Mouse (Mus musculus) hindlimb bud, embryonic 11.5 days (tissue): ENCODE measurements around the gene Ftl1-ps1.

Experiments used
- DNase-seq: peaks from one replicate; pipeline ENCODE4 v3.0.0-alpha.2; 2012; ENCODE audit warnings: low read depth, low spot score; ENCODE audit errors: extremely low spot score

Gene Ftl1-ps1

DNA sequence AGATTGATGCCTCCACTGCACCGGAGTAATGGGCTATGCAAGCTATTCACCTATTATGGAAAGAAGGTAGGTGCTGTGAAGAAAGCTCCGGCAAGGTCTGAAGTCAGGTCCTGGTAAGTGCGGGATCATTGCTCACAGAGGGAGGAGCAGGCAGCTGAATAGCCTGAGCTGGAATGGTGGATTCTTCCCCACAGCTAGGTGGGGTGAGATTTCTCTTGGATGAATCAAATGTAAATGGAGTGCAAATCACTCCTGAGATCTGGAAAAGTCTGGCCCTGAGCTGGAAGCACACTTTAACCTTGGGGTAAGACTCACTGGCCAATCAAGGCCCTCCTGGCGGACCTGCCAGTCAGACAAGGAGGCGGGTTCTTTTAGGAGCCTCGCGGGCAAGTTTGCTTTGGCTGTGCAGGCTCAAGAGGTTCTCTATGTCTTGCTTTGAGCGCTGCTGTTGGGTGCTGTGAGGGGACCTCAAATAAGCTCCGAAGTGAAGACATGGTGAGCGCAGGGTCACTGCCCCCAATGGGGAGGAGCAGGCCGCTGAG, at the start of gene Ftl1-ps1:
Gene Ftl1-ps1, plus strand, starts transcription at position 397 of the 542 bp plus-strand sequence.
- no peak for DNase-seq

DNA sequence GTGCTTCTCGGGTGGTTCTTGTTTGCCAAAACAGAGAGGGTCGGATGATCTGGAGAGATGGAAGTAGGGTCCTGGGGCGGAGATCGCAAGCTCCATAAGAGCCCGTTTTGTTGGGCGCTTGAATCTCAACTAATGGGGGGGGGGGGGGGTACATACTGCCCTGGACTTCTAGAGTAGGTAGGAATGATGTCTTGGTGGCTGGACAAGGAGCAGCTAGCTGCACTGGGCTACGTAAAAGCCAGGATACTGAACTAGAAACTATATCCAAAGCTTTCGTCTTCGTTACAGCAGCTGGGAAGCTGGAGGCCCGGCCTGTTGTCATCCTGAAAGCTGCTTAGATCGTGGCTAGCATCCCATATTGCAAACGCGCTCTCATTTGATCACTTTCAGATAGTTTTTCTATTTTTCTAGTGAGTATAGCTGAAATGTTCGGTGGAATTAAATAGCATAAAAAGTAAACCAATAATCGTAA, 49.0 kb upstream of the Ftl1-ps1 start:
- DNase-seq: no peak

DNA sequence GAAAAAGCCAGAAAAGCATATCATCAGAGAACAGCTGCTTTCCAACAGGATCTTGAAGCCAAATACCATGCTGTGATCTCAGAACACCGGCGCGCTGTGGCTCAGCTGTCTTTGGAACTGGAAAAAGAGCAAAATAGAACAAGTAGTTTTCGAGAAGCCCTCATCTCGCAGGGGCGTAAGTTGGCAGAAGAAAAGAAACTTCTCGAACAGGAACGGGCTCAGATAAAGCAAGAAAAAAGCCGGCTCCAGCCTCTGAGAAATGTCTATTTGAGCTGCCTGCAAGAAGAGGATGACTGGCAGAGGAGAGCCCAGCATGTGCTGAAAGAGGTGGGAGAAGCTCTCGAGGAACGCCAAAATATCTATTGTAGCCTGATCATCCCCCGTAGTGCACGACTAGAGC, 43.0 kb upstream of the Ftl1-ps1 start:
- DNase-seq: no peak

DNA sequence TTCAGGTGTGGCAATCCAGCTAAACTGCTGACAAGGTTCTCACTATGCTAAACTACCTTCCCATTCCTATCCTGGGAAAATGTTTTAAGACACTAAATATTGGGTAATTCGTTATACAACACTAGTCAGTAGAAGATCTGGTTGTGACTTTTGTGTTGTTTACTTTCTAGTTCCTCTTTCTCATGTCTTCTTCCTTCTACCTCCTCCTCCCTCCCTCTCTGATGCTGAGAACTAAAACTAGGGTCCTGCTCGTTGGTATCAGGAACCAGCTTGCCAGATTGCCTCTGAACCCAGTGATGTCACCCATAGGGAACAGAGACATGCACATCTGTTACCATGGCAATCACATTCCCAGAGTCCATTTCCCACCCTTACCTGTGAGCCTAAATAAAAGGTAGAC, 37.3 kb upstream of the Ftl1-ps1 start:
- DNase-seq: no peak

DNA sequence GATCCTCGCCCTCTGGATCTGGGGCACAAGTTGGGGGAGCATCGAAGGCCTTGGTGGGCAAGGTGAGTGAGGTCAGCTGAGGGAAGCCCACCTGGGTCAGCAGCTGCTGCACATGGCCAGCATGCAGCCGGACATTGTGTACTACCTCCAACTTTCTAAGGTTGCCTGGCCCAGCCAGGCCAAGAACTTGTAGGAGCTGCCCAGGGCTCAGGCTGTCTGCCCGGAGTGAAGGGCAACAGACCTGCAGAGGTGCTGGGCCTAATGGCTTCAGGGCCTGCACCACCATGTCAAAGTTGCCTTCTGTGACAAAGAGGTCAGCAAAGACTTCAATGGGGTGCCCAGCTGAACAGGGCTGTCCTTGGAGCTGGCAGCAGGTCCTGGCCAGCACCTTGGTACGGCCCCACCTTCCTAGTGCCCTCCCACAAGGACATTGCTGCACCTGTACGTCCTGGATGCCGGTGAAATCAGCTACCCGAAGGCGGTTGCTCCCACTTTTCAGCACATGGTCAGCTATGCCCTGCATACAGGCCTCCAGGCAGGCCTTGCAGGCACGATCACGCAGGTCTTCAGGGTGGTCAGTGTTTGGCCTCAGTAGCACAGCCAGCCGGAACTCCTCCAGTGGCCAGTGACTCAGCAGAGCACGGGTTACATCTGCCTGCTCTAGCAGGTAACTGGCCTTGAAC, 36.2 kb upstream of the Ftl1-ps1 start:
- DNase-seq: no peak

DNA sequence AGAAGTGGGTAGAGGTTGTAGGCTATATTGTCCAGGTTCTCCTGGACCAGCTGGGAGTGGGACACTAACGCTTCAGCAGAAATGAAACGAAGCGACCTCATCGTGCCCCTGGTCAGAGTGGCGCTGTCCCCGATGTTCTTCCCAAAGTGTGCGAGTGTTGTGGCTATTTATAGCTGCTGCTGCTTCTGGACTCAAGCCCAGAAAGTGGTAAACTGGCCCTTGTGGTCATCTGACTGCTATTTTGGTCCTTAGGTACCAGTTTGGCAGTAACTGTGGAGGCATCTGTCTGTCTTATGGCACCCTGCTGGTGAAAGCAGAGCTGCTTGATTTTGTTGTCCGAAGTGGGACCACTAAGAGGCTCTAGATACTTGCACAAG, 35.6 kb upstream of the Ftl1-ps1 start, which contains the start of gene Lrrc14b:
Gene Lrrc14b, minus strand, starts transcription at position 147 of the 377 bp plus-strand sequence.
- no peak for DNase-seq

DNA sequence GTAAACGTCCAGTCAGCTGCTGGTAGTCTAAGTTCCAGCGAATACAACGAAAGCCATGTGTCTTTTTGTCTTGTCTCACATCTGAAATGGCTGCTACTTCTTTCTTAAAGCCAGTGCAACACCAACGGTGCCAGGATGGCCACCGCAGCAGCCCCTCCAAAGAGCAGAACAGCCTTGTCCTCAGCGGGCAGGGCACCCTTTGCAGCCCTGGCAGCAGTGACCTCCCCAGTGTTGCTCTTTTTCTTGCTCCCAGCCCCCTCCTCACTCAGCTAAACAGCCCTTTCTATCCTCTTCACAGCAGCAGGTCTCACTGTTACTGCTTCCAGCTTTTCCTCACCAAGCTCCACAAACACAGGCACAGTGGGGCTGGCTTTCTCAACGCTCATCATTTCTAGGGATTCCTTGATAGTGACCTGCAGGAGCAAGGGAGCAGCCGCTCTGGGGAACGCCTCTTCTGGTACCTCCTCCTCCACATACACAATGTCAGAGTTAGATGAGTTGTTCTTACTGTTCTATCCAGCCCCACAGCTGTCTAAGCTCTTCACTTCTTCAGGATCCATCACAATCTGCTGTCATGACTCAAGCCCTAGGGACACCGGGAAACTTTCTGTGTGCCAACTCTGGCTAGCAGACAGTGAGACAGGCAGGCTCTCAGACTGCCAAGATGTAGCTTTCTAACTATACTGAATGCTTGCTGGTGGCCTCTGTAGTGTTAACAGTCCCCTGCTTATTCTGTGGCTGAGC, 17.8 kb upstream of the Ftl1-ps1 start:
- DNase-seq: no peak

DNA sequence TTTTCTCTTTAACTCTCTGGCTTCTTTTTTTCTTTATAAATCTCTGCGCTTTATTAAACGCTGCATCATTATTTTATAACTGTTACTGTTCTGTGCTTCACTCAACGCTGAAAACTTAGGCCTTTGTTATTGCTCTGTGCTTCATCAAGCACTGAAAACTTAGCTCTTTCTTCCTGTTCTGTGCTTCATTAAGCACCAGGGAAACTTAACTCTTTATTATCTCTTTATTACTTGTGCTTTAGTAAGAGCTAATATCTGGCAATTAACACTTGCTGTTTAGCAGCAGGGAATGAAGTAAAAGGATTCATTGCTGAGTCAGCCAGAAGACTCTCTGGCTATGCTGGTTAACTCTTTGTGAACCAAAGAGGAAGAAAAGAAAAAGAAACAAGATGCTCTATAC, 17.2 kb upstream of the Ftl1-ps1 start:
- DNase-seq: no peak

DNA sequence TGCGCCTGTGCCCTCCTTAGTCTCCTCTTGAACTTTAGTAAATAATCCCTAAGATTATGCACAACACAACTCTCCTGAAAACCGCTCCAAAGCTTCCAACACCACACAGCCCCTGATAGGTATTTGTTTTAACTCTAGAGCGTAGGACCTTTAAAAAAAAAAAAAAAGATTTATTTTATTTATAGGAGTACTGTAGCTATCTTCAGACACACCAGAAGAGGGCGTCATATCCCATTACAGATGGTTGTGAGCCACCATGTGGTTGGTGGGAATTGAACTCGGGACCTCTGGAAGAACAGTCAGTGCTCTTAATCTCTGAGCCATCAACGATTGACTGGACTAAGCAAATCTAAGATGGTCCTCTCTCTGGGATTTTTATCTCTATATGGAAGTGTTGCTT, 9.8 kb upstream of the Ftl1-ps1 start:
- DNase-seq: no peak

DNA sequence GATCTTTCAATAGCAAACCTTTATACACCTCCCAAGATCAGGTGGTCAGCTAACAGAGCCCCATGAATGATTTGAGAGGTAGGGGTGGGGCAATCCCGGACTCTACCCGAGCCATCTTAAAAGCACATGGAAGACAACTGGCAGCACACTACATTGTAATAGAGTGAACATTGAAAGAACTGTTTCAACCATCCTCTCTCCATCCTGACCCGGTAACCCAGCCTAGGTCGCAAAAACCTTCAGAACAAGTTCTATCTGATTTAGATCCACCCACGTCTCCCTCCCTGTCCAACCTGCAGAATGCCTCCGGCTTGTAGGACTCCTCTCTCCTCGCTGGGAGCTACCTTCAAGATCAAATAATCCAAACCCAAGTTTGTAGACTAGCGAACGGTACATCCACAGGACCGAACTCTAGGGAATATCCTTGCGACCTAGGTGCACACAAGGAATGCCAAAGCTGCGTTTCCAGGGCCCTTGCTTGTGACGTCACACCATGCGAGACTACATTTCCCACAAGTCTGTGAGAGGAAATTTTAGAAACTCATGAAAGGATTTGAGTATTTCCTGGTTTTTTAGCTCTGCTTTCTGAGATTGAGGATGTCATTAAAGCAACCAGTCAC, 9.0 kb upstream of the Ftl1-ps1 start, which contains the start of gene Zfp72:
Gene Zfp72, minus strand, starts transcription at position 466 of the 620 bp plus-strand sequence.
- DNase-seq: peak; percentile 52

DNA sequence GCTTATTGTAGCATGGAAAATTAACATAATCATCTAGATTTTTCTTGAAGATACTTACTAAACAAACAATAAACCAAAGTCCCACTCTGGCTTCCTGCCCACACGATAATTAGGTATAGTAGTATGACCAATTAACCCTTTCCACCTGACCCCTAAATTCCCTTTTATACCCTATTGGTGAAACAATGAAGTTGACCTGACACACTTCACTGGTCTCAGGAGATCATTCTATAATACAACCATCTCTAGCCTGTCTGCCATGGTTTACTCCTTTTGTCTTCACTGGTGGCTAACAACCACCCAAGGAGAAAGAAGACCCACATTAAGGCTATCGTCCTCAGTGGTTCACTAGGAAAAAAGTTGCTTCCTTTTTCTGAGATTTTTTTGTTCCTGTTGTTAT, 8.3 kb upstream of the Ftl1-ps1 start:
- no peak for DNase-seq

DNA sequence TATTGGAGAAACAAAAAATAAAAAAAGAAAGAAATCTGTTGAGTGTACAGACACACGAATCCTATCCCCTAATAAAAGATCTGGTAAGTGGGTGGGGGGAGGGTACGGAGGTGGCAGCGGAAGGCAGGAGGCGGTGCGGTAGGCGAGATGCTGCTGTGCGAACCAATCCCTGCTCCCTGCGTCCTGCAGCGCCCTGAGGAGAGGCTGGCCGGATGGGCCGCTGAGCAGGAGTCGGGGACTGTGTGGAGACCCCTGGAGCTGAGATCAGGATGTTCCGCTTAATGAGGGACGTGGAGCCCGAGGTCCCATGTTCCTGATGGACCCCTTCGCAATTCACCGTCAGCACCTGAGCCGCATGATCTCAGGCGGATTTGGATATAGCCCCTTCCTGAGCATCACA, 40.4 kb downstream of the Ftl1-ps1 start:
- DNase-seq: no peak
